Mouse (Mus musculus) left cerebral cortex, postnatal 4 days (tissue): ENCODE results near the gene Guca2b. TPM values are rescaled to one million over a fixed set of nuclear protein-coding genes. Genes with fewer than 3 reads are reported as not detected.

Source experiments
- DNase-seq: peaks from one replicate; pipeline ENCODE4 v3.0.0-alpha.2; 2022
- intact Hi-C: fragments of 180-260 bp; cut with DNase I; formaldehyde crosslinking; loops from one replicate; pipeline ENCODE4 v1.15.1; 2025
- total RNA-seq, 2 experiments: library from RNA; stranded (reverse); gene quantifications; 2 replicates each; pipeline ENCODE4 v1.2.3; 2021

Gene Guca2b
- not detected for total RNA-seq

DNA sequence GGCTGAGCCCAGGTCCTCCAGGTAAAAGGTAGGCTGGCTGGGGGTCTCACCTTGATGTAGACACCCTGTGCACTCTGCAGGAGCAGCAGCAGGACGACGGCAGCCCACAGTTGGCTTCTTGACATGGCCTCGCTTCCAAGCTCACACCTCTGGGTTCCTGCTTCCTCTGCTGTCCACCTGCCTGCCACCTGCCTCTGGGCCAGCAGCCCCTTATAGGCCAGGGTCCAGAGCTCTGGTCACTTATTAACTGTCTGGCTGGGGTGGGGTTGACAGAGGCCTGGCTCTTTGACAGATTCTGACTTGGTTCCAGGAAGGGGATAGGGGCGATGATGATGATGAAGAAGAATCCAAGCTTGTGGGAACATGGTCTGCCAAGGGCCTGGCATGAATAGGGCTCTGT lies at the start of gene Guca2b:
Gene Guca2b (minus strand): TSS at position 224 of the 400 bp plus-strand sequence.
- intact Hi-C loops: no loop called here
- DNase-seq: no peak

DNA sequence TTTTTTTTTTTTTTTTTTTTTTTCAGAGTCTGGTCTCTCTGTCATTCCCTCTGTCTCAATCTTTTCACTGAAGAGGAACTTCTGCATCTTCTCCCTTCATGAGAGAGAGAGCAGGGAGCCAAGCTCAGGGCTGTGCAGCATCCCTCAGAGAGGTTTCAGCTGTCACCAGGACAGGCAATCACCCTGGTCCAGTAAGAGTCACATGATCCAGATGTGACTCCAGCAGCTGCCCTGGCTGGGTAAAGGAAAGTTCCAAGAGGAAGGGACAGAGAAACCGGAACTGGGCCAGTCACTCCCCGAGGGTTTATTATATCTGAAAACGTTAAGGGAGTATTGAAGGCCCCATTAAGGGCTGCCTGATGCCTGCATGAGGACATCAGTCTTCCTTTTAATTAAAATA lies 49.0 kb upstream of the Guca2b start:
- DNase-seq: no peak
- intact Hi-C loops: no loop called here

DNA sequence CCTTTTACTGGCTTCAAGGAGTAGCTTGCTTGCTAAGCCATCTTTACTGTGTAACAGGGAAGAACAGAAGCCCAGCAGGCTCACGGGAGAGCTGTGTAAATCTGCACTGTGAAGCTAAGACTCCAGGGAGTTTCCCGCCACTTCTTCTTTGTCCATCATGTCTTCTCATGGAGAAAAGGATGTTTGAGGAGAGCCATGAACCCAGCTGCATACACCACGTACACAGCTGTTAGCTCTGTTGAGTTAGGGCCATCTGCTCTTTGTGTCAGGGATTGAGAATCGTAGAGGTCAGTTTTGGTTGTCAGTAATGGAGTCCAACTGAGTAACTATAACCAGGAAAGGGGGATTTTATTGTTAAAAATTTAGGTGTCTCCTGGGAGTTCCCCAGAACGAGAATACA lies 48.6 kb upstream of the Guca2b start:
- intact Hi-C loops: no loop called here
- no peak for DNase-seq

DNA sequence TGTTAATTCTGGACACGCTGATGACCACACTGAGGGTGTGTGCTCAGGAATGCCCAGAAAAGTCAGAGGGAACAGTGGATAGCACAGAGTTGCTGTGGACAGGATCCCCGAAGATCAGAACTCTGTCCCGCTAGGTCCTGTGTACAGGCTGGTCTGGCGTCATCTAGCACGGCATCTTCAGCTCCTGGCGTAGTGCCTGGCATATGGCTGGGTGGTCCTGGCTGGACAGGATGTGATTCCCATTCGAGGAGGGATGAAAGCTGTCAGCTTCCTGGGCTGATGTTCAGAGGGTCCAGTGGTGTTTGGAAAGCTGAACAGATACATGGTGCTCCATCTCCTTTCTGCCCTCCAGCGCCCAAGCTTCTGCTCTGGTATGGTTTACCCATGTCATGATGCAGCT lies 45.2 kb upstream of the Guca2b start:
- intact Hi-C loops: no loop called here

DNA sequence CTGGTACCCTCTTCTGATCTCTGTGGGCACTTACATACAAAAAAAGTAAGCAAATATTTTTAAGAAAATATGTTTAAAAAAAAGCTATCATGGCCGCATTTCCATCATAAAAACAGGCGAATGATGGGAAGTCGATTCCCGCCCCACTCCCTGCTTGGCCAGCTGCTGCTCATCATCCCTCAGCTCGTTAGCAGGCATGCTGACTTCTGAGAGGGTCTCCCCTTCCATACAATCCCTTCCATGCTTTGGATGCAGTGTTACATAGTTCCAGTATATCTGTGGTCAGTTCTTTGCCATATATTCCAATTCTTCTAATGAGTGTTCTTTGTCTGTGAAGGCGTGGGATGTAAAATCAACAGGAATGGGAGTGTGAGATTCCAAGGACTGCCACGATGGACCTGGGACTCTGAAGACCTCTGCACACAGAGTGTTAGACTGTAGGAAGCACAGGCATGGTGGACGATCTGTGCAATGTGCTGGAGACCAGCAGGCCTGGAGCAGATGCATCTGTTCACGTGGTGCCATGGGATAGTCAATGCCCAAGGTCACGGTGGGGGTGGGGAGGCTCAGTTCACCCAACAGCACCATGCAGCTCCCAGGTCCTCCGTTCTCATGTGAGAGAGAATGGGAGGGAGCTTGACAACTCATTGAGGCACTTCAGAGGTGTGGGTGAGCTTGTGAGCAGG lies 42.7 kb upstream of the Guca2b start:
- intact Hi-C loops: no loop called here
- DNase-seq: no peak

More for the DNA sequence above, 45.2 kb upstream of the Guca2b start:
- peak; percentile 24 for DNase-seq

DNA sequence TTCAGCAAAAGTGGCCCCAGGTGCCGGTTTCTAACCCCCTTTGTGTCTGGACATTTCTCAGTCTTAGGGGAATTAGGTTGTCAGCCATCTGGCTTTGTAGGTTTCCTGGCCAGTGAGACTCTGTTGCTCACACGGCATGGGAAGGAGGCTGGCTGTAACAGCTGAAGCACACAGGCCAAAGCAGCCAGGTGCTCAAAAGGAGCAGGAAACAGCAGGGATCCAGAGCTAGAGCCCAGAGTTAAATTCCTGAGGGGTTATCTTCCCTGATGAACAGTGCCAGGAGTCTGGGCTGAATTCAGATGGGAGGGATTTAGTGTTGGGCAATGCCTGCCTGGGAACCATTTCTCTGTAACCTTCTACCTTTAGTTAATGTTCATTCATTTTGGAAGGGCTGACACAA lies 39.6 kb upstream of the Guca2b start:
- intact Hi-C loops: no loop called here
- DNase-seq: no peak

DNA sequence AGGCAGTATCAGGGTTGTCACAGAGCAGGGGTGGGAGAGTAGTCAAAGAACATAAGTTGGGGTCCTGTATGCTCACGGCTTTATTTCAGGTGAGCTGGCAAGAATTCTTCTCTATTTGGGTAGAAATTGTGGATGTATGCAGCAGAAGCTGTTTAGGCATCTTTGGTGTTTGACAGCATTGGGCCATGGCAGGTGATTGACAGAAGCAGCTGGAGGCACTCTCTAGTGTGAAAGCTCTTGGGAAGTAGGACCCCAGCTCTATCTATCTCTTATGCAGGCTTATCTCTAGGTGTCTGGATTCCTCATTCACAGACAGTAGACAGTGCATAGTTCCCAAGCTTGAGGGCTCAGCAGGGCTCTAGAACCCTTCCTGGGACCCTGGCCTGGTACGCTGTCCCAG lies 27.0 kb upstream of the Guca2b start:
- intact Hi-C loops: no loop called here
- DNase-seq: no peak

DNA sequence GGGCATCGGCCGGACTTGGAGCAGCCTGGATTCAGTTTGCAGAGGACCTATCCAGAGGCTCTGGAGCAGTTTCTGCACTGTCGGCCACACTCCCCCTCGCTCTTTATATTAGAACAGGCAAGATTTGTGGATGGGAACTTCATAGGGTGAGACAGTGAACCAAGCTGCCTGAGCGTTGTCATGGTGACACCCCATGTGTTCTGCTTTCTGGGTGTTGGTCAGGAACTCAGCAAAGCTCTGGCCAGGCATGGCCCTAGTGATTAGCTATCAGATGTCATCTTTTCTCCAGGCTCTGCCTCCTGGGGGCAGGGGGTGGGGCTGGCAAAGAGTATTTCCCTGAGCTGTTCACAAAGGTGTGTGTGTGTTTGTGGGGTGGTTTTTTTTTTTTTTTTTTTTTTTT lies 23.8 kb upstream of the Guca2b start:
- intact Hi-C loops: no loop called here
- DNase-seq: peak; percentile 38

DNA sequence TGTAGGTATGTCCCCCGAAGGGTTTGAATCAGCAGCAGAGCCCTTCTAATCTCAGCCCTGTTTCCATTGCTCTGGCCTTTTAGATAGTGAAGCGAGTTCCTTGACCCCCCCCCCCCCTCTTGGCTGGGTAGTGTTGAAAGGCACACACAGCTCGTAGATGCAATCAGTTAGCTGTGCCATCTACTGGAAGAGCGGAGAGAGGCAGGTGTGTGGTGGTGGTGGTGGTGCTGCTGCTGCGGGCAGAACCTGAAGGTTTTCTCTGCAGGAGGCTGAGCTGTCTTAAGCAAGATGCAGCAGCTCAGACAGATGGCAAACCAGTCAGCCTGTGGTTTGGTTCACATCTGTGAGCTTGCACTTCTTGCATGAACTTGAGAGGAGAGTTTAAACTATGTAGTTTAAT lies 13.9 kb upstream of the Guca2b start:
- intact Hi-C loops: no loop called here
- no peak for DNase-seq

DNA sequence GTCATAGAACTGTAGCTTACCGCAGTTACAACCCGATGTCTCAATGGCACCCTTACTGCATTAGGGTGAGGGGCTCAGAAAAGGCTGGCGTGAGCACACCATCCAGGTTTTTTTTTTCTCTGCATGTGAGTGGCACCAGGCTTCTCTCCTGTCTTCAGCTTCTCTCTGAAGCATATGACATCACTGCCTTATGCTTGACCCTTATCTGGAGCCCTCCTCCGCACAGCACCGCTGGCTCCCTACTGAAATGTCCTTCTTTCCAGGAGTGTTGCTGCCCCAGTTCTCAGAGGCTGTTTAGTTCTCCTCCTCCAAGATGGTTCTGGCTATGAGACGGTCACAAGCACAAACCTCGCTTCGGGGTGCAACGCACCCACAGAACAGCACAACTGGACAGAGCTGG lies 12.4 kb upstream of the Guca2b start:
- intact Hi-C loops: no loop called here
- no peak for DNase-seq

DNA sequence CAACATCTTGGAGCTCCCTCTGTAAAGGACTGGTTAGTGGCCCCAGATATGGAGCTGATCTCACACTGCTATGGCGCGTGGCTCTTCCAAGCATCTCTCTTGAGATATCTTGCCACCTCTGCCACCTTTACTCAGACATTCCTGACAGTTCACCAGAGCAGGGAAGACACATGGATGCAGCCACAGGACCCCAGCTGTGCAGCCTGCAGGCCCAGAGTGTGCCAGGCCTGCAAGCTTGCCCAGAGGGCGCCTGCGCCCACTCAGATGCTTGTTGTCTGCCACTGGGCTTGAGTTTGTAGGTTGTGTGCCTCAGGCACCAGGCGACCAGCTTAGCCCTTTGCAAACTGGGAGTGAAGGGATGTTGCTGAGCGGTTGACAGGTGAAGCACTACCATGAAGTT lies 12.0 kb upstream of the Guca2b start:
- DNase-seq: peak; percentile 43
- intact Hi-C loops: no loop called here

DNA sequence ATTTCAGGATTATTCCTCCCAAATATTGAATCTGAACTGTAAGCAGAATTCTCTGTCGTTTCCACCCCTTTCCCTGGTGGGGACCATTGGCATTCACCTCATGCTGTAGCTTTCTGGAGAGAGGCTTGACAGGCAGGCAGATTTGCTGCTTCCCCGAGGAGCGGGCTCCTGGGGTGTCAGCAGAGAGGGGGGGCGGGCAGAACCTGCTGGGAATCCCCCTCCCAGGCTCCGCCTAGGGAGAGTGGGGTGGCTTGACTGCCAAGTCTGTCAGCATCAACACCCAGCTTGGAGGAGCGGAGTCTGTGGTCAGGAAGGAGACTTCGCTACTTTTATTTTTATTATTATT lies 11.4 kb upstream of the Guca2b start:
- intact Hi-C loops: no loop called here
- DNase-seq: no peak

DNA sequence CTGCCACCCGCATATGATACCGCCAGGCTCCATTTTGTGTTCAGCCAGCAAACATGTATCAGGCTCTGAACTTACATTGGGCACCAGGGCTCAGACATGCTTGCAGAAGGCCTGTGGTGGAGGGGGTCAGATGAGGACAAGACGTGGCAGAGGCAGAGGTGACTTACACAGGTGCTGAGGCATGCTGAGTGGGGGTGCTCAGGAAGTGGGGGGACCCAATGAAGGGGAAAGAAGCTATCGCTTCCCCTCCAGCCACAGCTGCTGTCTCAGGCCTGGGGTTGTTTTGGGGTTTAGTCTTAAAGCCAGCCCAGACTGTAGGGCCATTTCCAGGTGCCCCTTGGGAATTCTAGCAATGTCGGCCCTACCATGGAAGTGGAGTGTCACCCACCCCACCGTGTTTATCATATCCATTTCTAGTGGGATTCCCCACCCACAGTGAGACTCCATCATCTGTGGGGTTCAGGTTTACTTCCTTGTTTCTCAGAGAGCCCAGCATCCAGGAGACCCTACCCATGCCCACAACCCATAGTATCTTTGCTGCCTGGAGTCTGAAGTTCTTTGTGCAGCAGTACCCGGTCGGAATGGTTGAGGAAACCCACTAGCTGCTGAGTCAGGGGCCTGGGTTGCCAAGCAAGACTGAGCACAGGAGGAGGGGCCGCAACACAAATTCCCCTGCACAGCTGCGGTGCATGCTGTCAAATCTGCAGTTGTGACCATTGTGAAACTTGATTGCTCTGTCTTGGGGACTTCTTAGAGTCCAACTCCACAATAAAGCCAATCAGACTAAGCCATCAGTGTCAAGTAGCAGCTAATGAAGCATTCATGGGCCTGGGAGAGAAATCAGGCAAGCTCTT lies 10.8 kb upstream of the Guca2b start:
- DNase-seq: no peak
- intact Hi-C loops: no loop called here

DNA sequence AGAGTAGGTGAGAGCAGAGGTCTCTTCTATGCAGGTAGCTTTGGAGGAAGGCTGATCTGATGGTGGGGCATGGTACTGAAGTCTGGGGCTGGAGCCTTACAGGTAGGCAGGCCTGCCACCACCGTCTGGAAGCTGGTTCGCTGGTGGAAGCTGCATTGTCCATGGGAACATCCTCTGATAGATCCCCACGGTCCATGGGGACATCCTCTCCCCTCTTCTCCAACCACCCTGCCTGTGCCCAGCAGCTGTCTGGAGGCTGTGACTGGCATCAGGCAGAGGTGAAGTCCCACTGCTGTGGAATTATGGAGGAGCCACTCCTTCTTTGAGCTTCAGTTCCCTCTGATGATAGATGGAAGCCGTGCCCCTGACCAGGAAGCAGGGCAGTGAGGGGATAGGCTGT lies 9.8 kb upstream of the Guca2b start:
- intact Hi-C loops: no loop called here
- DNase-seq: no peak

DNA sequence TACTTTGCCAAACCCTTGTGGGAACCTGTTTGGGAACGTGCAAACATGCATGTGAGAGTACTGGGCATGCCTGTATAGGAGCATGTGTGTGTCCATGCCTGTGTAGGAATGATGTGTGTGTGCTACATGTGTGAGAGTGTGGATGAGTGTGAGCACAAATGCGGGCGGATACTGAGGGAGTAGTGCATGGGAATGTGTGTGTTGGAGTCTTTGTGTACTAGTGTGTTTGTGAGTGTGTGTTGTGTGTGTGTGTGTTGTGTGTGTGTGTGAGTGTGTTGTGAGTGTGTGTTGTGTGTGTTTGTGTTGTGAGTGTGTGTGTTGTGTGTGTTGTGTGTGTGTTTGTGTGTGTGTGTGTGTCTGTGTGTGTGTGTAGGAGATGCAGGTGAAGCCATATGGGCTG lies 9.4 kb upstream of the Guca2b start:
- intact Hi-C loops: no loop called here
- no peak for DNase-seq

DNA sequence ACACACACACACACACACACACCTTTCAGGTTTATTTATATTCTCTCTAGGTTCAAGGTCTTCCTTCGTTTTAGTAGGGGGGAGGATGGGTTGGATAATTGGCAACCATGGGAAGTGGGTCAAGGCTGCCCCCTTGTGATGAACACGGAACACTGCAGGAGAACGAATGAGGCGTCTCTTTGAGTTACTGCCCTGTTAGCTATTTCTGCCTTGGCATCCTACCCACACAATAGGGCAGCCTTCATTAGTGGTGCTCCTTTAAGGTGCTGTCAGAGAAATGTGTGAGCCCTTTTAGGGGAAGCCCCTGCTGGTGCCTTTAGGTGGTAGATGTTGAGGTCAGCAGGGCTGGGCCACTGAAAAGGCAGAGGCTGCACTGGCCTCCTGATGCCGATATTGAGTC lies 8.7 kb upstream of the Guca2b start:
- intact Hi-C loops: no loop called here
- peak; percentile 27 for DNase-seq

DNA sequence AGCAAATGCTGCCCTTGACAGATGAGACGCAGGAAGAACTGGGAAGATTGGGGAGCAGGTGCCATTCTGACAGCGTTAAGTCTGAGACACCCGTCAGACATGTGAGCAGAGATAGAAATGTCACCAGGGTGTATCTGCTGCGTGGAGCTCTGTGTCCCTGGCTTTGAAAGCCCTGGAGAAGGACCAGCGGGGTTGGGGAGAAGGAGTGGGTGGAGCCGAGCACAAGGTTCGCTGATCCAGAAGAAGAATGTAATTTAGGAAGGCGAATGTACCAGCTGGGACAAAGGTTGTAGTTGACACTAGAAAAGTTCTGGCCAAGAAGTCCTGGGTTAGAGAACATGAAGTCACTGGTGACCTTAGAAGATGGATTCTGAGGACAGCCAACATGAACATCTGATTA lies 7.4 kb upstream of the Guca2b start:
- intact Hi-C loops: no loop called here
- no peak for DNase-seq

DNA sequence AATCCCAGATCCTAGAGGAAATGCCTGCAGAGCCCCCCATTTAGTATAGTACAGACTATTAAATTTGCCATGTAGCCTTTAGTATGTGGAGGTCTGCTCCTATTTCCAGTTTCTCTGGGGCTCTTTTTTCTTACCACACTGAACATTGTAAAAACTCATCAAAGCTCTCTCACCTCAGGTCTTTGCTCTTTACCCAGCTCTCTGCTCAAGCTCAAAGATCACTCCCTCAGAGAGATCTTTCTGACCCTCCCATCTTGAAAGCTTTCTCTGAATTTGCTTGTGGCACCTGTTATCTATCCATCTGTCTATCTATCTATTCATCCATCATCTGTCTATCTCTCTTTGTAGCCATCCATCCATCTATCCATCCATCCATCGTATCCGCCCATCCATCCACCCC lies 6.4 kb upstream of the Guca2b start:
- intact Hi-C loops: no loop called here
- no peak for DNase-seq

DNA sequence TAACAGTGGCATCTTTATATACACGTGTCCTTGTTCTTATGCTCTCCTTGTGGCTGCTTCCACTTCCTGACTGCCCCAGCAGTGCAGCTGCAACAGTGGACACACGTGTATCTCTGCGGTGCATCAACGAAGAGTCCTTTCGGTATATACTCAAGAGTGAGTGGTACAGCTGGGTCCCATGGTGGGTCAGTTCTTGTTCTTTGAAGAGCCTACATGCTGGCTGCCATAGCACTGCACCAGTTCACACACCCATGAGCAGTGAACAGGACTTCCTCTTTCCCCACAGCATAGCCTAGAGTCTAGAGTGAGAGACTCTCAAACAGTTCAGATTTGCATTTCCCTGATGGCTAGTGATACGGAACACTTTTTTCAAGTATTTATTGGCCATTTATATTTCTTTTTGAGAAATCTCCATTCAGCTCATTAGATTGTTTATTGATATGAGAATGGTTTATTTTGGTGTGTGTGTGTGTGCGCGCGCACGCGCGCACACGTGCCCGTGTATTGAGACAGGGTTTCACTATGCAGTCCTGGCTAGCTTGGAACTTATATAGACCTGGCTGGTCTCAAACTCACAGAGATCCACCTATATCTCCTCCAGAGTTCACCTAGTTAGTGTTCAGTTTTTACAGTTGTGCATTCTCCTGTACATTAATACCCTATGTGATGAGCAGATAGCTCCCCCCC lies 4.8 kb upstream of the Guca2b start:
- DNase-seq: no peak

DNA sequence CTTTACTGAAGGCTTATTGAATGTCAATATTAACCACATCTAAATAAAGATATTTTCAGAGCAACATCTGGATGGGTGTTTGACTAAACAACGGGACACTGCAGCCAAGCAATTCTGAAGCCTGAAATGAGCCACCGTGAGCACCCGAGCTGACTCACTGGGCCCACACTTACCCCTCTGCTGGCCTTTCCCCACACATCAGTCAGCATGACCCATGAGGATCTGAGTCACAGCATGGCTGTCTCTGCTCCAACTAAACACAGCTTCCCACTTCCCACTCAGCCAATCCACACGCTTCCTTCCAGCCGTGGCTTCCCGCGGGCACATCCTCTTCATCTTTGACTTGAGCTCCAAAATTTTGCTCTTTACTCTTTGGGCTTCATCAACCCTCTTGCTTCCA lies 4.2 kb upstream of the Guca2b start:
- DNase-seq: no peak
- intact Hi-C loops: no loop called here

More for the DNA sequence above, 4.8 kb upstream of the Guca2b start:
- intact Hi-C loops: no loop called here

DNA sequence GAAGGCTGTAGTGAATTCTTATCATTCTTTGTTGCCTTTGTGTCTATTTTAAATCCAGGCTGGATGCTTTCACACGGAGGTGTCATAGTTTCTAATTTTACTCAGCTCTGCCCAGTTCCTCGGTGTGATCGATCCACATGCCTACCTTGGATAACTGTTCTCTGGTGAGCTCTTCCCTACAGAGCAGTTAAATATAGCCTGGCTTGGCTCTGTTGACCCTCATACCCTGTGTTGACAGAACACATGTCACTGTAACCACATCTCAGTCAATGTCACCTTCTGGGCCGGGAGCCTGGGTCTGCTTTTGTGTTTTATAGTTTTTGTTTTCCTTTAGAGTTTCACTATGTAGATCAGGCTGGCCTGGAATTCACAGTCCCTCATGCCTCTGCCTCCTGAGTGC lies 3.4 kb upstream of the Guca2b start:
- intact Hi-C loops: no loop called here

DNA sequence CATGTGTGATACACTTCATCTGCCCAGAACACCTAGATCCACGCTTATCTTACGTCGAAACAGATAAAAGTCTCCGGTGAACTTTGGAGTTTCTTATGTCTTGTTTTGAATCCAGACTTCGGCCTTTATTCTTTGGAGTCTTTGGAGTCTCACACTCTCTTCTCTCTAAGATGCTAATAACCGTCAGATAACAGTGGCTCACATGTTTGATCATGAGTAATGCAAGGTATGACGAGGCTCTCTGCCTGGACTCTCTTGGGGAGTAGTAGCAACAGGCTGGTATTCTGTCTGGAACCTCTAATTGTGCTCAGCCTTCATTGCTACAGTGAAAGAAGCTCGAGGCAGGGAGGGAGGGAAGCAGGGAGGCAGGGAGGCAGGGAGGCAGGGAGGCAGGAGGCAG lies 1.3 kb upstream of the Guca2b start:
- intact Hi-C loops: no loop called here
- no peak for DNase-seq

More for the DNA sequence above, 3.4 kb upstream of the Guca2b start:
- no peak for DNase-seq
